Mouse (Mus musculus): ENCODE results near the gene Il10ra.

- TF ChIP-seq USF1 (IDR thresholded peaks at IDR 0.05; ENCODE audit: low read depth) (no peak), POLR2A (IDR thresholded peaks at IDR 0.05; ENCODE audit: insufficient read length, low read depth) (no peak), POLR2AphosphoS2 (IDR thresholded peaks at IDR 0.05; ENCODE audit: insufficient read length, low read depth) (no peak), TCF12 (IDR thresholded peaks at IDR 0.05; ENCODE audit: insufficient read depth, poor library complexity, severe bottlenecking) (no peak), MAX (IDR thresholded peaks at IDR 0.05; ENCODE audit: low read depth) (no peak)
These were observed 47.4 kb downstream of the Il10ra start for GRCm38 (mm10) chr9:45221567-45221966.

All from myocyte (in vitro differentiated cells).